Mouse (Mus musculus) bone marrow, adult 2 months (tissue): ENCODE measurements around the gene C530025M09Rik.

ENCODE experiments used
- CTCF ChIP-seq: fragments of 200-500 bp; IDR thresholded peaks from 2 replicates; pipeline ENCODE4 v1.5.1; 2011; ENCODE audit warnings: low read length, control low read depth; ENCODE audit not compliant: control insufficient read depth, insufficient read depth
- POLR2A ChIP-seq: fragments of 200-500 bp; IDR thresholded peaks from 2 replicates; pipeline ENCODE4 v1.6.1; 2011; ENCODE audit warnings: low read depth, mild to moderate bottlenecking, control low read depth, low read length, borderline replicate concordance; ENCODE audit not compliant: control insufficient read depth

DNA sequence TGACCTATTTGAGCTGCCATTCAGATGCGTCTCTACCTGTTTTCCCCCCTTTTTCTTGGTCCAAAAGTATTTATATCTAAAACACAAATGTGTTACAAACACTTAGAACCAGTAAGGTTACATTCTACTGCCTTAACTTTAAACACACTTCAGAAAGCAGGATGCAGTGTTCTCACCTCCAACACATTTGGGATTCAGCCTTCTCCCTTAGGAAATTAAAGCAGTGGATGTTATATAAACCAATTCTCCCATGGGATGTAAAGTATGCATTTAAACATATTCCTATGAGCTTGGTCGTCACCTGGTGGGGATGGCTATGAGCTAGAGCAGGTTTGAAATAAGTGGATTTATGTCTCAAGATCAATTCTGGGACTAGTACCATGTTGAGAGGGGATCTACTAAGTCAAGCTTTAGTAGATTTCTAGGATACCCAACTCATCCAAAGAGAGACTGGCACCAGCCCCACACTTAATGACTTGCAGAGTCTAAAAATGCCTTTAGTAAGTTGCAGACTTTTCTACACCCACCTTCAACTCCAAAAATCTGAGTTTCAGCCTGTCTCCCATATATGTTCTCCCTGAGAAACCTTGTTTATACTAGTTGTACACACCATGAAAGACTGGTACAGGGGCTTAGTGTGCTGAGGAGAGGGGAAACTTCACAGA, 5.6 kb upstream of the C530025M09Rik start:
- no peak for TF ChIP-seq POLR2A
- TF ChIP-seq CTCF, result no peak
